Mouse (Mus musculus) kidney, postnatal 0 days (tissue): ENCODE results near the gene Ppp1r14a. TPM values are rescaled to one million over a fixed set of nuclear protein-coding genes. Genes with fewer than 3 reads are reported as not detected.

Source experiments
- ATAC-seq: fragments of 200-750 bp; cut with Nextera tagmentation; replicated peaks from 2 replicates; pipeline ENCODE4 v1.8.0; 2017; ENCODE audit warnings: low read depth, moderate number of reproducible peaks, moderate TSS enrichment, moderate library complexity; ENCODE audit not compliant: low FRiP score
- DNase-seq: peaks from one replicate; pipeline ENCODE4 v3.0.0-alpha.2; 2016; ENCODE audit warnings: low spot score
- H3K27ac ChIP-seq: fragments of 300-500 bp; sonication (generic); 2 replicates; pipeline ENCODE4 v1.5.1; 2014; ENCODE audit warnings: mild to moderate bottlenecking
- H3K27me3 ChIP-seq: fragments of 300-500 bp; sonication (generic); 2 replicates; pipeline ENCODE4 v1.6.1; 2014; ENCODE audit warnings: low read length, mixed read lengths; ENCODE audit not compliant: insufficient read depth
- H3K36me3 ChIP-seq: fragments of 300-500 bp; sonication (generic); 2 replicates; pipeline ENCODE4 v1.6.1; 2014; ENCODE audit warnings: low read length, mixed read lengths; ENCODE audit not compliant: insufficient read depth
- H3K4me1 ChIP-seq: fragments of 300-500 bp; sonication (generic); replicated peaks from 2 replicates; pipeline ENCODE4 v1.6.1; 2014; ENCODE audit warnings: antibody characterized with exemption, low read length, mixed read lengths; ENCODE audit not compliant: insufficient read depth
- H3K4me2 ChIP-seq: fragments of 300-500 bp; sonication (generic); 2 replicates; pipeline ENCODE4 v1.6.1; 2014; ENCODE audit warnings: mild to moderate bottlenecking, low read length, moderate library complexity, mixed read lengths
- H3K4me3 ChIP-seq: fragments of 300-500 bp; sonication (generic); replicated peaks from 2 replicates; pipeline ENCODE4 v1.5.1; 2014; ENCODE audit warnings: low read depth, low read length
- H3K9ac ChIP-seq: fragments of 300-500 bp; sonication (generic); 2 replicates; pipeline ENCODE4 v1.6.1; 2014; ENCODE audit warnings: low read depth, low read length
- H3K9me3 ChIP-seq: fragments of 300-500 bp; sonication (generic); replicated peaks from 2 replicates; pipeline ENCODE4 v1.6.1; 2016; ENCODE audit warnings: low read length, inconsistent platforms, mixed read lengths
- CTCF ChIP-seq: IDR thresholded peaks from 2 replicates; pipeline ENCODE4 v1.5.1; 2016; ENCODE audit warnings: antibody characterized with exemption, low read depth, mild to moderate bottlenecking, moderate library complexity
- WGBS: fragments of 180-500 bp; shearing (Covaris S2); extraction: QIAGEN DNeasy Blood & Tissue Kit; methylation state at CpG from one replicate; pipeline ENCODE4 v1.1.7; 2014; 5-methylcytosine and 5-hydroxymethylcytosine counted together
- polyA plus RNA-seq: library from polyadenylated mRNA; unstranded; fragments of >200 nt; fragmentation: Nextera tagmentation; extraction: Ambion mirVana; gene quantifications from 2 replicates; pipeline ENCODE4 v1.2.1, GENCODE M21; 2015

Gene Ppp1r14a
- polyA plus RNA-seq, 1 experiment from 2014 or later: 25.0 TPM

DNA sequence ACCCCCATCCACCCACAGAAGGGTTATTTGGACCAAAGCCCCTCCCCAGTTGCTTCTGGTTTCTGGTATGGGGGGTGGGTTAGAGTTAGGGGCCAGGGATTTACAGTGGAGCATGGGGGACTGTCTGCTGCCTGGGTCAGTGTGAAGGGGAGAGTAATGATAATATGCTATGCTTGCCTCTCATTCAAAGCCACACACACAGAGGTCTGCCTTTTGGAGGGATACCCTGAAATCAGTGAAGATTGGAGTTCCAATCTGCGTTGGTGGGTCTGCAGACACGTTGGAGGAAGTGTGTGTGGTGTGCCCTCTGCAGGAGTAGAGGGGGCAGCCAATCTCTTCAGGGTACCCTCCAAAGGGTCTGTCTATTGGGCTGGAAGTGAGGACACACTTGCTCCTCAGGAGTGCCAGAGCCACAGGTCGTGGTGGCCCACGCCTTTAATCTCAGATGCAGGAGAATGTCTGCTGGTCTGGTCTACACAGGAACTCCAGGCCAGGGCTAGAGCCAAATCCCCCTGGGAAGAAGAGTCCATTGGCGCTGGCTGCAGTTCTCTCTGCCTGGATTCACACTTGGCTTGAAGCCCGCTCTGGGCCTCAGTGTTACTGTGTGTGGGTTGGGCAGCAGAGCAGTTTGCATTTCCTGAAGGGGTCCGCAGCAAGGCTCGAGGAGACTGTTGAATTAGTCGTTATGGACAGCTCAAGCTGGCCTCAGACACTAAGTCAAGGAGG is 16.3 kb downstream of the Ppp1r14a start:
- peaks cover 26% of the 10 kb centered on the region for H3K27me3 ChIP-seq

DNA sequence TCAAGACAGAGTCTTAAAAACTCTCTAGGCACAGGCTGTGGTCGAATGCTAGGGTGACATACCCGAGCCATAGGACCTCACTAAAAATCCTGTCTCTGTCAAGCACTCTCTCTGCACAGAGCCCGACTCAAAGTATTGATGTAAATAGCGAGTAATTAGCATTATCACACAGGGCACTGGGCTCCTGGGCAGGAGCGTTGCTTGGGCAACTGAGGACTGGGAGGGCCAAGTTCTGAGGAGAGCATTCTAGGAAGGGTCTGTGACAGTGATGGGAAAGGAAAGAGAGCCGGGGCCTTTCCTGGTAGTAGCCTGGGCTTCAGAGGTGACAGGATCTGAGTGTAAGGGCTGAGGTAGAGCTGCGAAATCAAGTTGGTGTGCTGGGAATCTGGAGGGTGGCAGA is 17.0 kb downstream of the Ppp1r14a start:
- H3K36me3 ChIP-seq: no peaks in the 10 kb centered on the region
- no peak for DNase-seq
- H3K27me3 ChIP-seq: peaks cover 26% of the 10 kb centered on the region
- ATAC-seq: no peak
- 59% methylated on average over 7 of the region's 7 CpGs for WGBS
- no peaks in the 10 kb centered on the region for H3K9me3 ChIP-seq
- H3K4me3 ChIP-seq: no peak overlapping the region
- no peak for TF ChIP-seq CTCF
- H3K4me1 ChIP-seq: peaks cover 27% of the 10 kb centered on the region
- H3K4me2 ChIP-seq: no peak overlapping the region
- no peak overlapping the region for H3K27ac ChIP-seq
- no peak overlapping the region for H3K9ac ChIP-seq

More for the DNA sequence above, 16.3 kb downstream of the Ppp1r14a start:
- DNase-seq (no peak), ATAC-seq (no peak)
- Histone ChIP-seq H3K36me3 (no peaks in the 10 kb centered on the region), H3K27ac (no peak overlapping the region), H3K4me1 (peaks cover 27% of the 10 kb centered on the region), H3K9me3 (no peaks in the 10 kb centered on the region), H3K4me2 (peak overlapping the region; percentile 88), H3K9ac (no peak overlapping the region), H3K4me3 (peak overlapping the region; percentile 46)
- TF ChIP-seq CTCF: no peak
- 30% methylated on average over 9 of the region's 9 CpGs for WGBS

DNA sequence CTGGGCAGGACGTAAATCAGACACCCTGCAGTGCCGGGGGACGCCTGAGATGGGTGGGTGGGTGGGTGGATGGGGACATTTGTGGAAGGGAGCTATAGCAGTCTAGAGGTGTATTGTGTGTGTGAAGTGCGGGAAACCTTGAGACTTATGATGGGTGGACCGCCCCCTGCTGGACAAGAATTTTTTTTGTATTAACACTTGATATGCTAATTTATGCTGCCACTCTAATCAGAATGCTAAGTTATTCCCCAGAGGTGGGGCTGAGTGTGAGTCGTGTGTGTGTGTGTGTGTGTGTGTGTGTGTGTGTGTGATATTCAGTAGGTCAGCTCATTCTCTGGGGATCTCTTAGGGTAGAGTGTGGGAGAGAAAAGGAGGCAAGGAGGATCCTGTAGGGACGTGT is 17.5 kb downstream of the Ppp1r14a start:
- no peak overlapping the region for H3K27ac ChIP-seq
- no peaks in the 10 kb centered on the region for H3K9me3 ChIP-seq
- H3K9ac ChIP-seq: no peak overlapping the region
- no peak overlapping the region for H3K4me2 ChIP-seq
- no peak overlapping the region for H3K4me3 ChIP-seq
- ATAC-seq: no peak
- peak; percentile 60 for DNase-seq
- TF ChIP-seq CTCF: peak; percentile 62
- peaks cover 27% of the 10 kb centered on the region for H3K4me1 ChIP-seq
- 26% methylated on average over 7 of the region's 7 CpGs for WGBS
- H3K27me3 ChIP-seq: peaks cover 26% of the 10 kb centered on the region
- H3K36me3 ChIP-seq: no peaks in the 10 kb centered on the region

DNA sequence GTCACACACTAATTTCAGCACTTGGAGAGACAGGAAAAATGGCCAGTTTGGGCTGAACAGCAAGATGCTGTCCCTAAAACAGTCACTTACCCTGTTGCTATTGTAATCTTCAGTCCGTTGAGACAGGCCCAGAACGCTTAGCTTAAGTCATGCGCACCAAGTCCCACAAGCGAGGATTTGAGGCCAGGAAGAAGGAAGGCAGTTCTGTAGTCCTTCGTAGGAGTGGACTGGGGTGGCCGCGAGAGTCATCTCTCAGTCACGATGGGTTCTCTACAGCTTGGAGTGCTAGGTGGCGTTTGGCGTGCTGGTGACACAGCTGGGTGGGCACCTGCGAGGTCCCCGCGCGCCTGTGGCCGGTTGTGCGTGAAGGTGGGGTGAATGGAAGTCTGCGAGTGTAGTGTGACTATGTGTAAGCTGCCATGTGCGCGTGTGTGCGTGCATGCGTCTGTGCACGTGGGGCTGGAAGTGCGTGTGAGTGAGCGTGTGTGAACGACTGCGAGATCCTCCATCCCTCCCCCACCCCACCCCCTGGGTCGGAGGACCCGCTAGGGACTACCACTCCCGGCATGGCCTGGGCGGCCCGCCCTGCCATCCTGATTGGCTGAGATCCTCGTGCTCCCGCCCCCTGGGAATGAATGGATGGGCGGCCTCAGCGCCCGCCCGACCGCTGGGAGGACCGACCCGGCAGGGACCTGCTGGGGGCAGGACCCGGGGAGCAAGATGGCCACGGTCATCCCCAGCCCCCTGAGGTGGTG is 18.4 kb downstream of the Ppp1r14a start:
- Histone ChIP-seq H3K4me2 (peak overlapping the region; percentile 80), H3K27ac (no peak overlapping the region), H3K4me3 (peak overlapping the region; percentile 48), H3K9ac (peak overlapping the region; percentile 28; the same call in 1 of the 2 replicates), H3K9me3 (no peaks in the 10 kb centered on the region), H3K27me3 (peaks cover 26% of the 10 kb centered on the region), H3K4me1 (peaks cover 27% of the 10 kb centered on the region), H3K36me3 (no peaks in the 10 kb centered on the region)
- TF ChIP-seq CTCF: peak; percentile 5; the same call in 1 of the 2 replicates
- ATAC-seq: peak; percentile 80
- peak; percentile 82 for DNase-seq
- WGBS: under 1% methylated on average over 42 of the region's 42 CpGs

DNA sequence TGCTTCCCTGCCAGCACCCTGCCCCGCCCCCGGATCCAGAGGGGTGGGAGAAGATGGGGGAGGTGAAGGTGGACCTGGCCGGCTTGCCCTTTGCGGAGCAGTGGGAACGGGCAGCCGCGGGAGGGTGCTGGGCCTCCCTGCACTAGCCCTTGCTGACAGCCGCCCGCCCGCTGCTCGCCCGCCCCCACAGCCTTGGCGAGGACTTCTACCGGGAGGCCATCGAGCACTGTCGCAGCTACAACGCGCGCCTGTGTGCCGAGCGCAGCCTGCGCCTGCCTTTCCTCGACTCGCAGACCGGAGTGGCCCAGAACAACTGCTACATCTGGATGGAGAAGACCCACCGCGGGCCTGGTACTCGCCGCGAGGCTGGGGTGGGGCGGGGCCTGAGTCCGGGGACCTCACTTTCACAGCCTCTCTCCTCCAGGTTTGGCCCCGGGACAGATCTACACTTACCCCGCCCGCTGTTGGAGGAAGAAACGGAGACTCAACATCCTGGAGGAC is 20.2 kb downstream of the Ppp1r14a start:
- no peaks in the 10 kb centered on the region for H3K36me3 ChIP-seq
- peaks cover 20% of the 10 kb centered on the region for H3K4me1 ChIP-seq
- DNase-seq (no peak), ATAC-seq (no peak; the same call in 1 of the 2 replicates)
- H3K27ac ChIP-seq: no peak overlapping the region
- WGBS: under 1% methylated on average over 36 of the region's 36 CpGs
- H3K9me3 ChIP-seq: no peaks in the 10 kb centered on the region
- H3K9ac ChIP-seq: peak overlapping the region; percentile 51; the same call in 1 of the 2 replicates
- no peak for TF ChIP-seq CTCF
- peak overlapping the region; percentile 83 for H3K4me2 ChIP-seq
- H3K27me3 ChIP-seq: peaks cover 22% of the 10 kb centered on the region; the same call in 1 of the 2 replicates
- peak overlapping the region; percentile 40 for H3K4me3 ChIP-seq

DNA sequence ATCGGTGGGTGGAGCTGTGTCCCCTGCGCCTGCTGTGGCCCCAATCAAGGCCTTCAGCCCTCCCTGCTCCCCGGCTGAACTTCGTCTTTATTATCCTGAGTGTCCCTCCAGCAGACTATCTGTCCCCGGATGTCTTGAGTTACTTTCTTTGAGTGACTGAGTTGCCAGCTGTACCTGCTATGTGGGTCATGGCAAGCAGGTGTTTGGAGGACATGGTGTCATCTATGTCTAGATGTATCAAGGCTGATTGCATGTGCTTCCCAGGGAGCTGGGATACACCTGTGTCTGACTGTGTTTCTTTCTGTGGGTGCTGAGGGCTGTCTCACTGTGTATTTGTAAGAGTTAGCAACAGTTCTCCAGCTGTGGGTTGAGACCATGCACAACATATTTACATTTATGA is 20.6 kb downstream of the Ppp1r14a start:
- H3K9me3 ChIP-seq: no peaks in the 10 kb centered on the region
- H3K4me2 ChIP-seq: peak overlapping the region; percentile 83
- no peak for TF ChIP-seq CTCF
- H3K36me3 ChIP-seq: no peaks in the 10 kb centered on the region
- peaks cover 16% of the 10 kb centered on the region; the same call in 1 of the 2 replicates for H3K4me1 ChIP-seq
- H3K4me3 ChIP-seq: peak overlapping the region; percentile 40
- no peak for ATAC-seq
- 6% methylated on average over 5 of the region's 5 CpGs for WGBS
- DNase-seq: no peak
- peaks cover 18% of the 10 kb centered on the region; the same call in 1 of the 2 replicates for H3K27me3 ChIP-seq
- no peak overlapping the region for H3K27ac ChIP-seq
- H3K9ac ChIP-seq: peak overlapping the region; percentile 51; the same call in 1 of the 2 replicates
